In the genomic region with DNA sequence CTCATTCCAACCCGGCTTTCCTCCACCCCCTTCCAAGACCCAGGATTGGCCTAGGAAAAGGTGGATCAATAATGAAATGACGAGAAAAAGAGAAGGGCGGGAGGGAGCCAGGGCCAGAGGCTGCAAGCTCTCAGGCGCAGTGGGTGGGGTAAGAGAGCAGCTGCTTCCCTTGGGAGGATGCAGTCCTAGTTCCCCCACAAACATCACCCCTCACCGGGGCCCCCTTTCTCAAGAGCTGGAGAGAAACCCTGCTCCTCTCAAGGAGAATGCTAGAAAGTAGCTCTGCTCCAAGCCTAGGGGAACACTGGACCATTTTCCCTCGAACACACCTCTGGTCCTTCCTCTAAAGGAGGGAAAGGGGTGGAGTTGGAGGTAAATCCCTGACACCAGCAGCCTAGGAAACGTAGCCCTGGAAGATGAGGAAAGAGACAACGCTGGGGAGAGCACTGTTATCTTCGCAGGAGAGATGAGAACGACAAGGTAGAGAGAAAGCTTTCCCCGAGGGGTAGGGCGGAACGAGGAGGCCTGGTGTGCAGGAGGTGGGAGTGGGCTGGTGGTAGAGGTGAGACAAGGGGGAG, we compare ENCODE assay signal across 8 mouse cellular contexts. TPM values are rescaled to one million over a fixed set of nuclear protein-coding genes. Genes with fewer than 3 reads are reported as not detected.
A peak's percentile ranks its signal among the peaks of the same experiment; 100 is the strongest.
DNase-seq lines count a peak whose midpoint lies in the region; ATAC-seq and TF ChIP-seq lines count a peak whose summit lies in the region.

No protein-coding gene starts in this region.

- no peak for TF ChIP-seq POLR2A in small intestine, adult 2 months (IDR thresholded peaks at IDR 0.05; ENCODE audit: low read depth, low read length)

- H3K9ac ChIP-seq in heart, embryonic 14.5 days (ENCODE audit: low read length), result peak overlapping the region; percentile 97
- peak overlapping the region; percentile 93 for H3K9ac ChIP-seq in liver, embryonic 13.5 days

- peak overlapping the region; percentile 98 for H3K4me2 ChIP-seq in heart, embryonic 14.5 days (ENCODE audit: low read length)
- H3K4me2 ChIP-seq in liver, embryonic 13.5 days, result peak overlapping the region; percentile 99

- TF ChIP-seq CTCF in small intestine, adult 2 months (IDR thresholded peaks at IDR 0.05; ENCODE audit: extremely low read depth, insufficient read length, insufficient replicate concordance, low read depth, low read length), result no peak

- peak; percentile 17 for DNase-seq in CD4-positive, CD25-positive, alpha-beta regulatory T cell, adult 2 months (ENCODE audit: low read depth, low spot score)
- DNase-seq in spleen, adult 18-20 months, result peak; percentile 15 to 41
- no peak for DNase-seq in spleen, adult 12 weeks (ENCODE audit: low spot score)
- DNase-seq in liver, embryonic 13.5 days, result peak; percentile 18
- no peak for DNase-seq in yolk sac, embryonic 10.5 days (ENCODE audit: low spot score)

- H3K36me3 ChIP-seq in heart, embryonic 14.5 days (ENCODE audit: control insufficient read depth, insufficient read depth, low read length), result no peaks in the 10 kb centered on the region; the same call in 1 of the 2 replicates
- H3K36me3 ChIP-seq in liver, embryonic 13.5 days, result peaks cover 13% of the 10 kb centered on the region
- 0 out of 2 replicates have a peak, but pooled peaks cover 1% of the 10 kb centered on the region for H3K36me3 ChIP-seq in small intestine, adult 2 months (ENCODE audit: control insufficient read depth, insufficient read depth, low read length)

- H3K27me3 ChIP-seq in heart, embryonic 14.5 days (ENCODE audit: control insufficient read depth, insufficient read depth, low read length), result no peaks in the 10 kb centered on the region
- H3K27me3 ChIP-seq in liver, embryonic 13.5 days, result peaks cover 8% of the 10 kb centered on the region
- no peaks in the 10 kb centered on the region for H3K27me3 ChIP-seq in small intestine, adult 2 months (ENCODE audit: control insufficient read depth, insufficient read depth, low read length)

- under 1% methylated on average over 13 of the region's 13 CpGs for WGBS in heart, embryonic 14.5 days
- WGBS in liver, embryonic 13.5 days (ENCODE audit: insufficient replicate concordance), result under 1% methylated on average over 13 of the region's 13 CpGs
- WGBS in small intestine, adult 2 months, result 3% methylated on average over 13 of the region's 13 CpGs

- H3K27ac ChIP-seq in heart, embryonic 14.5 days (replicated peaks in 1 of 2; ENCODE audit: control insufficient read depth in 1 of 2, insufficient read depth in 1 of 2, low read depth in 2 of 2, low read length in 2 of 2), result 0 out of 4 replicates have a peak overlapping the region, but pooled peaks of 1 of the 2 experiments have one; percentile 45
- H3K27ac ChIP-seq in liver, embryonic 13.5 days, result peak overlapping the region; percentile 88
- H3K27ac ChIP-seq in small intestine, adult 2 months (ENCODE audit: insufficient read depth, low read depth, low read length), result no peak overlapping the region

- no peak for ATAC-seq in CD4-positive, CD25-positive, alpha-beta regulatory T cell, adult 4 months
- ATAC-seq in heart, embryonic 14.5 days (ENCODE audit: insufficient number of reproducible peaks, insufficient read depth, low FRiP score, low read depth), result no peak
- ATAC-seq in liver, embryonic 13.5 days (ENCODE audit: low read depth), result no peak

- H3K4me1 ChIP-seq in heart, embryonic 14.5 days (ENCODE audit: control insufficient read depth in 2 of 2, insufficient read depth in 2 of 2, low read length in 2 of 2), result peaks cover 14 to 35% of the 10 kb centered on the region in 2 experiments; a peak in 3 of 4 replicates
- peaks cover 62% of the 10 kb centered on the region for H3K4me1 ChIP-seq in liver, embryonic 13.5 days (replicated peaks)
- H3K4me1 ChIP-seq in small intestine, adult 2 months (ENCODE audit: control insufficient read depth, insufficient read depth, insufficient read length, low read length), result peaks cover 8% of the 10 kb centered on the region; the same call in 1 of the 2 replicates

- peak overlapping the region; percentile 96 to 99 for H3K4me3 ChIP-seq in heart, embryonic 14.5 days (ENCODE audit: control insufficient read depth in 1 of 2, insufficient read depth in 1 of 2, low read depth in 1 of 2, low read length in 2 of 2)
- peak overlapping the region; percentile 97 for H3K4me3 ChIP-seq in liver, embryonic 13.5 days (replicated peaks)
- H3K4me3 ChIP-seq in small intestine, adult 2 months (ENCODE audit: low read depth, low read length), result peak overlapping the region; percentile 100

- no peaks in the 10 kb centered on the region for H3K9me3 ChIP-seq in heart, embryonic 14.5 days (ENCODE audit: control insufficient read depth, low read length)
- no peaks in the 10 kb centered on the region for H3K9me3 ChIP-seq in liver, embryonic 13.5 days (replicated peaks)

RNA-seq across cellular contexts. Expression of a gene that starts 1.3 kb away (rescaled TPM):
- polyA plus RNA-seq in CD4-positive, CD25-positive, alpha-beta regulatory T cell, adult 4 months (2017; shearing (Covaris generic)), result 10 to 100 TPM; 34.7 to 41.1 TPM
- polyA plus RNA-seq in heart, embryonic 14.5 days (2014; fragmentation: Nextera tagmentation; extraction: Ambion mirVana), result 9.6 and 10.4 TPM in 2 replicates
- 3.8 and 4.0 TPM in 2 replicates for polyA plus RNA-seq in liver, embryonic 13.5 days (2015; fragmentation: Nextera tagmentation; extraction: Ambion mirVana)
- polyA plus RNA-seq in small intestine, adult 2 months (2012; rRNA removed), result 6.8 and 12.2 TPM in 2 replicates

RNA-seq across cellular contexts. Expression of a gene that starts 40.8 kb away (rescaled TPM):
- 100 to 1,000 TPM; 416 to 524 TPM for polyA plus RNA-seq in CD4-positive, CD25-positive, alpha-beta regulatory T cell, adult 4 months (2017; shearing (Covaris generic))
- polyA plus RNA-seq in heart, embryonic 14.5 days (2014; fragmentation: Nextera tagmentation; extraction: Ambion mirVana), result 1,362 and 1,405 TPM in 2 replicates
- polyA plus RNA-seq in liver, embryonic 13.5 days (2015; fragmentation: Nextera tagmentation; extraction: Ambion mirVana), result 546 and 569 TPM in 2 replicates
- polyA plus RNA-seq in small intestine, adult 2 months (2012; rRNA removed), result 72.7 and 102 TPM in 2 replicates

Comparison
In these comparisons a context has a peak if more than half of its experiments do, and no peak if none do; other contexts are left out.
1. DNase-seq: peak in CD4-positive, CD25-positive, alpha-beta regulatory T cell, adult 2 months (single experiment), spleen, adult 18-20 months (2 of 2) and liver, embryonic 13.5 days (single experiment); none in spleen, adult 12 weeks (single experiment) and yolk sac, embryonic 10.5 days (single experiment).
2. Peak in every context shown above with its lines, with median percentiles within 50 percentile points of each other: H3K4me3 ChIP-seq.